Mouse (Mus musculus) retina, postnatal 7 days (tissue): Measurements from ENCODE around the gene Llph.
A peak's percentile ranks its signal among the peaks of the same experiment; 100 is the strongest.
"Not testable (repeated sequence)": the region's sequence is repeated elsewhere in the genome, so short reads cannot be mapped to it uniquely, and the experiment has no call there.

Experiments used
- DNase-seq: peaks from one replicate; pipeline ENCODE4 v3.0.0-alpha.2; 2012; ENCODE audit warnings: low read depth, low spot score

Llph gene

GRCm38 (mm10) chr10:120226871-120227661 lies at the start of gene Llph:
TSS of gene Llph (plus strand) at chr10:120227070.
- DNase-seq: peak; percentile 79

- DNase-seq: no peak
Observed at GRCm38 (mm10) chr10:120182887-120183286, 44.0 kb upstream of the Llph start.

- DNase-seq: no peak
Observed at GRCm38 (mm10) chr10:120183342-120183741, 43.5 kb upstream of the Llph start.

- no peak for DNase-seq
Observed at GRCm38 (mm10) chr10:120188513-120188912, 38.4 kb upstream of the Llph start.

GRCm38 (mm10) chr10:120189276-120189675 lies 37.6 kb upstream of the Llph start:
- DNase-seq: no peak

GRCm38 (mm10) chr10:120189782-120190181 lies 37.1 kb upstream of the Llph start:
- no peak for DNase-seq

- DNase-seq: no peak
Observed at GRCm38 (mm10) chr10:120191165-120191564, 35.7 kb upstream of the Llph start.

- DNase-seq: no peak
Observed at GRCm38 (mm10) chr10:120192278-120192677, 34.6 kb upstream of the Llph start.

GRCm38 (mm10) chr10:120193255-120193654 lies 33.6 kb upstream of the Llph start:
- no peak for DNase-seq

GRCm38 (mm10) chr10:120197061-120197835 lies 29.6 kb upstream of the Llph start:
- DNase-seq: no peak

GRCm38 (mm10) chr10:120201131-120201921 lies 25.5 kb upstream of the Llph start, which contains the start of gene Tmbim4:
TSS of gene Tmbim4 (plus strand) at chr10:120201590.
- peak; percentile 4 for DNase-seq

- DNase-seq: peak; percentile 51
Observed at GRCm38 (mm10) chr10:120201961-120202402, 24.9 kb upstream of the Llph start, which contains the start of gene Irak3. TSS of gene Irak3 (minus strand) at chr10:120202130.

- DNase-seq: no peak
Observed at GRCm38 (mm10) chr10:120202467-120203250, 24.2 kb upstream of the Llph start.

- DNase-seq: no peak
Observed at GRCm38 (mm10) chr10:120204591-120205210, 22.2 kb upstream of the Llph start.

GRCm38 (mm10) chr10:120208015-120208414 lies 18.9 kb upstream of the Llph start:
- DNase-seq: no peak

GRCm38 (mm10) chr10:120208575-120209538 lies 18.0 kb upstream of the Llph start:
- DNase-seq: peak; percentile 81

GRCm38 (mm10) chr10:120209539-120209925 lies 17.3 kb upstream of the Llph start:
- no peak for DNase-seq

GRCm38 (mm10) chr10:120210096-120210495 lies 16.8 kb upstream of the Llph start:
- DNase-seq: no peak

- not testable (repeated sequence) for DNase-seq
Observed at GRCm38 (mm10) chr10:120217099-120217498, 9.8 kb upstream of the Llph start.
